Mouse (Mus musculus) lung, postnatal 0 days (tissue): Measurements from ENCODE around the gene Mlkl. TPM values are rescaled to one million over a fixed set of nuclear protein-coding genes. Genes with fewer than 3 reads are reported as not detected.
"Not testable (repeated sequence)": the region's sequence is repeated elsewhere in the genome, so short reads cannot be mapped to it uniquely, and the experiment has no call there.

Source experiments
- ATAC-seq: fragments of 200-750 bp; cut with Nextera tagmentation; 2 replicates; pipeline ENCODE4 v1.8.0; 2017; ENCODE audit warnings: moderate library complexity
- DNase-seq: peaks from one replicate; pipeline ENCODE4 v3.0.0-alpha.2; 2016; ENCODE audit warnings: low spot score
- H3K27ac ChIP-seq: fragments of 300-500 bp; sonication (generic); 2 replicates; pipeline ENCODE4 v1.5.1; 2014; ENCODE audit warnings: antibody characterized with exemption, mild to moderate bottlenecking, low read length, mixed read lengths
- H3K27me3 ChIP-seq: fragments of 300-500 bp; sonication (generic); replicated peaks from 2 replicates; pipeline ENCODE4 v1.6.1; 2014; ENCODE audit warnings: low read length, mixed read lengths; ENCODE audit not compliant: insufficient read depth
- H3K36me3 ChIP-seq: fragments of 300-500 bp; sonication (generic); 2 replicates; pipeline ENCODE4 v1.6.1; 2014; ENCODE audit warnings: low read length, mixed read lengths; ENCODE audit not compliant: insufficient read depth
- H3K4me1 ChIP-seq: fragments of 300-500 bp; sonication (generic); 2 replicates; pipeline ENCODE4 v1.6.1; 2014; ENCODE audit warnings: antibody characterized with exemption, low read depth, low read length, mixed read lengths; ENCODE audit not compliant: insufficient read depth
- H3K4me2 ChIP-seq: fragments of 300-500 bp; sonication (generic); replicated peaks from 2 replicates; pipeline ENCODE4 v1.6.1; 2014; ENCODE audit warnings: low read depth, mild to moderate bottlenecking, low read length, moderate library complexity, mixed read lengths
- H3K4me3 ChIP-seq: fragments of 300-500 bp; sonication (generic); 2 replicates; pipeline ENCODE4 v1.5.1; 2014; ENCODE audit warnings: low read depth, low read length
- H3K9ac ChIP-seq: fragments of 300-500 bp; sonication (generic); replicated peaks from 2 replicates; pipeline ENCODE4 v1.6.1; 2014; ENCODE audit warnings: low read depth, mild to moderate bottlenecking
- H3K9me3 ChIP-seq: fragments of 300-500 bp; sonication (generic); 2 replicates; pipeline ENCODE4 v1.6.1; 2016; ENCODE audit warnings: low read length, mixed read lengths
- CTCF ChIP-seq: IDR thresholded peaks from 2 replicates; pipeline ENCODE4 v1.5.1; 2016; ENCODE audit warnings: antibody characterized with exemption, mild to moderate bottlenecking
- EP300 ChIP-seq: IDR thresholded peaks from 2 replicates; pipeline ENCODE4 v1.6.1; 2016; ENCODE audit warnings: antibody characterized with exemption, mild to moderate bottlenecking, control low read depth
- WGBS: fragments of 180-500 bp; shearing (Covaris S2); extraction: QIAGEN DNeasy Blood & Tissue Kit; methylation state at CpG from one replicate; pipeline ENCODE4 v1.1.7; 2014; 5-methylcytosine and 5-hydroxymethylcytosine counted together
- polyA plus RNA-seq: library from polyadenylated mRNA; unstranded; fragments of >200 nt; fragmentation: Nextera tagmentation; extraction: Ambion mirVana; gene quantifications from 2 replicates; pipeline ENCODE4 v1.2.1, GENCODE M21; 2015

The Mlkl gene
- polyA plus RNA-seq, 1 experiment from 2014 or later: 5.2 TPM

- H3K27ac ChIP-seq: peak overlapping the region; percentile 84
- no peak for TF ChIP-seq CTCF
- TF ChIP-seq EP300: no peak
- peak overlapping the region; percentile 74 for H3K4me2 ChIP-seq
- peak overlapping the region; percentile 95 for H3K4me3 ChIP-seq
- under 1% methylated on average over 28 of the region's 28 CpGs for WGBS
- ATAC-seq: peak; percentile 8
- no peaks in the 10 kb centered on the region for H3K9me3 ChIP-seq
- no peaks in the 10 kb centered on the region for H3K4me1 ChIP-seq
- no peaks in the 10 kb centered on the region for H3K27me3 ChIP-seq
- DNase-seq: peak; percentile 54
- H3K9ac ChIP-seq: peak overlapping the region; percentile 69
- no peaks in the 10 kb centered on the region for H3K36me3 ChIP-seq
These were observed 38.6 kb downstream of the Mlkl start for GRCm38 (mm10) chr8:111299363-111299820.

GRCm38 (mm10) chr8:111298011-111298410 is 40.0 kb downstream of the Mlkl start:
- Histone ChIP-seq H3K27ac (no peak overlapping the region), H3K36me3 (peaks cover 8% of the 10 kb centered on the region; the same call in 1 of the 2 replicates), H3K4me2 (no peak overlapping the region), H3K27me3 (no peaks in the 10 kb centered on the region), H3K9ac (no peak overlapping the region), H3K9me3 (no peaks in the 10 kb centered on the region), H3K4me1 (no peaks in the 10 kb centered on the region), H3K4me3 (no peak overlapping the region)
- DNase-seq (no peak), ATAC-seq (no peak)
- 79% methylated on average over 1 of the region's 1 CpGs for WGBS
- TF ChIP-seq EP300 (no peak), CTCF (no peak)

GRCm38 (mm10) chr8:111291733-111292132 is 46.2 kb downstream of the Mlkl start:
- H3K4me2 ChIP-seq: no peak overlapping the region
- H3K9ac ChIP-seq: no peak overlapping the region
- TF ChIP-seq EP300 (no peak), CTCF (no peak)
- H3K9me3 ChIP-seq: no peaks in the 10 kb centered on the region
- H3K36me3 ChIP-seq: peaks cover 11% of the 10 kb centered on the region; the same call in 1 of the 2 replicates
- no peak overlapping the region for H3K4me3 ChIP-seq
- DNase-seq (no peak), ATAC-seq (no peak)
- H3K27me3 ChIP-seq: no peaks in the 10 kb centered on the region
- 81% methylated on average over 7 of the region's 7 CpGs for WGBS
- no peaks in the 10 kb centered on the region for H3K4me1 ChIP-seq
- H3K27ac ChIP-seq: no peak overlapping the region

- TF ChIP-seq EP300: no peak
- TF ChIP-seq CTCF: no peak
- Histone ChIP-seq H3K4me2 (no peak overlapping the region), H3K4me3 (no peak overlapping the region), H3K4me1 (no peaks in the 10 kb centered on the region), H3K27me3 (no peaks in the 10 kb centered on the region), H3K9ac (no peak overlapping the region), H3K9me3 (no peaks in the 10 kb centered on the region), H3K36me3 (peaks cover 19% of the 10 kb centered on the region; the same call in 1 of the 2 replicates), H3K27ac (no peak overlapping the region)
- WGBS: 98% methylated on average over 7 of the region's 7 CpGs
- DNase-seq (no peak), ATAC-seq (no peak)
These were observed 47.4 kb downstream of the Mlkl start for GRCm38 (mm10) chr8:111290586-111290985.

- TF ChIP-seq CTCF: no peak
- TF ChIP-seq EP300: no peak
- Histone ChIP-seq H3K27ac (no peak overlapping the region), H3K4me2 (no peak overlapping the region), H3K4me1 (no peaks in the 10 kb centered on the region), H3K27me3 (no peaks in the 10 kb centered on the region), H3K36me3 (peaks cover 29% of the 10 kb centered on the region; the same call in 1 of the 2 replicates), H3K9me3 (no peaks in the 10 kb centered on the region), H3K9ac (no peak overlapping the region), H3K4me3 (no peak overlapping the region)
- no peak for DNase-seq
- WGBS: 68% methylated on average over 4 of the region's 4 CpGs
- no peak for ATAC-seq
These were observed 52.4 kb downstream of the Mlkl start for GRCm38 (mm10) chr8:111285603-111286002.

GRCm38 (mm10) chr8:111282093-111282492 is 55.9 kb downstream of the Mlkl start:
- Histone ChIP-seq H3K9me3 (no peaks in the 10 kb centered on the region), H3K27me3 (no peaks in the 10 kb centered on the region), H3K4me3 (no peak overlapping the region), H3K9ac (no peak overlapping the region), H3K4me2 (no peak overlapping the region), H3K4me1 (no peaks in the 10 kb centered on the region), H3K36me3 (peaks cover 43% of the 10 kb centered on the region), H3K27ac (no peak overlapping the region)
- ATAC-seq: no peak
- no peak for DNase-seq
- WGBS: 90% methylated on average over 3 of the region's 3 CpGs
- no peak for TF ChIP-seq CTCF
- no peak for TF ChIP-seq EP300

- Histone ChIP-seq H3K4me1 (no peaks in the 10 kb centered on the region), H3K36me3 (no peaks in the 10 kb centered on the region), H3K4me2 (no peak overlapping the region), H3K27me3 (no peaks in the 10 kb centered on the region), H3K27ac (no peak overlapping the region), H3K4me3 (no peak overlapping the region), H3K9me3 (no peaks in the 10 kb centered on the region), H3K9ac (no peak overlapping the region)
- DNase-seq (no peak), ATAC-seq (no peak)
- 63% methylated on average over 2 of the region's 2 CpGs for WGBS
- TF ChIP-seq EP300 (no peak), CTCF (peak; percentile 28)
These were observed 69.7 kb downstream of the Mlkl start for GRCm38 (mm10) chr8:111268277-111268676.

- not testable (repeated sequence) for H3K4me1 ChIP-seq, H3K27ac ChIP-seq, ATAC-seq, H3K27me3 ChIP-seq, H3K9me3 ChIP-seq, H3K4me2 ChIP-seq, H3K4me3 ChIP-seq, H3K36me3 ChIP-seq, H3K9ac ChIP-seq
- peak; percentile 19 for DNase-seq
- WGBS: 66% methylated on average over 7 of the region's 7 CpGs
These were observed 71.8 kb downstream of the Mlkl start for GRCm38 (mm10) chr8:111266161-111266560.
